Mouse (Mus musculus) heart, postnatal 10 days (tissue): ENCODE measurements around the gene Napa. TPM values are rescaled to one million over a fixed set of nuclear protein-coding genes. Genes with fewer than 3 reads are reported as not detected.
A peak's percentile ranks its signal among the peaks of the same experiment; 100 is the strongest.

Source experiments
- DNase-seq, 2 experiments: peaks; one replicate each; pipeline ENCODE4 v3.0.0; 2021
- intact Hi-C: fragments of 180-260 bp; cut with DNase I; formaldehyde crosslinking; loops from one replicate; pipeline ENCODE4 v1.15.1; 2025
- total RNA-seq, 2 experiments: library from RNA; stranded (reverse); gene quantifications; 2 replicates each; pipeline ENCODE4 v1.2.3; 2021

The Napa gene
- total RNA-seq, 2 experiments from 2014 or later: 93.2 to 100 TPM

- DNase-seq: no peak
- intact Hi-C loops: no loop called here
Observed at GRCm38 (mm10) chr7:16087587-16087986, 10.7 kb upstream of the Napa start.

- intact Hi-C loops: no loop called here
- no peak for DNase-seq
Observed at GRCm38 (mm10) chr7:16094592-16094991, 3.7 kb upstream of the Napa start.

GRCm38 (mm10) chr7:16099901-16100300, 1.6 kb downstream of the Napa start:
- intact Hi-C loops: loop anchor here (2.0 to 5.0 kb wide), 2 partner anchors 19 to 123 kb away; partner anchors contain the start of gene Kptn
- no peak for DNase-seq

GRCm38 (mm10) chr7:16101081-16101480, 2.8 kb downstream of the Napa start:
- intact Hi-C loops: no loop called here
- DNase-seq: no peak

- DNase-seq: no peak
- intact Hi-C loops: no loop called here
Observed at GRCm38 (mm10) chr7:16101726-16102475, 3.6 kb downstream of the Napa start.

GRCm38 (mm10) chr7:16102686-16103226, 4.5 kb downstream of the Napa start:
- intact Hi-C loops: no loop called here
- DNase-seq: no peak

- intact Hi-C loops: no loop called here
- peak; percentile 48 to 50 for DNase-seq
Observed at GRCm38 (mm10) chr7:16103760-16104159, 5.5 kb downstream of the Napa start.

GRCm38 (mm10) chr7:16104611-16105388, 6.5 kb downstream of the Napa start:
- intact Hi-C loops: no loop called here
- DNase-seq: no peak

GRCm38 (mm10) chr7:16108886-16109542, 10.8 kb downstream of the Napa start:
- no peak for DNase-seq
- intact Hi-C loops: no loop called here

GRCm38 (mm10) chr7:16110158-16110557, 11.9 kb downstream of the Napa start:
- no peak for DNase-seq
- intact Hi-C loops: no loop called here

- intact Hi-C loops: no loop called here
- DNase-seq: no peak
Observed at GRCm38 (mm10) chr7:16111284-16112090, 13.2 kb downstream of the Napa start.

- no peak for DNase-seq
- intact Hi-C loops: no loop called here
Observed at GRCm38 (mm10) chr7:16116418-16116817, 18.2 kb downstream of the Napa start.

GRCm38 (mm10) chr7:16117100-16117499, 18.8 kb downstream of the Napa start:
- intact Hi-C loops: no loop called here
- no peak for DNase-seq

- intact Hi-C loops: loop anchor here (2.0 kb wide), 1 partner anchor 21 kb away; the partner anchor contains the start of gene Napa
Observed at GRCm38 (mm10) chr7:16119569-16120261, 21.5 kb downstream of the Napa start, which contains the start of gene Kptn. Kptn (plus strand) TSS chr7:16119895.

GRCm38 (mm10) chr7:16120262-16120600, 22.0 kb downstream of the Napa start:
- DNase-seq: no peak
- intact Hi-C loops: no loop called here

More at GRCm38 (mm10) chr7:16119569-16120261, 21.5 kb downstream of the Napa start, which contains the start of gene Kptn:
- peak; percentile 94 to 98 for DNase-seq

GRCm38 (mm10) chr7:16125829-16126228, 27.6 kb downstream of the Napa start:
- DNase-seq: no peak
- intact Hi-C loops: no loop called here

- intact Hi-C loops: no loop called here
- peak; percentile 37 to 42 for DNase-seq
Observed at GRCm38 (mm10) chr7:16128344-16128743, 30.1 kb downstream of the Napa start.

GRCm38 (mm10) chr7:16128899-16129298, 30.6 kb downstream of the Napa start:
- intact Hi-C loops: no loop called here
- no peak for DNase-seq

- intact Hi-C loops: no loop called here
- peak; percentile 83 to 84 for DNase-seq
Observed at GRCm38 (mm10) chr7:16129421-16129845, 31.2 kb downstream of the Napa start, which contains the start of gene Slc8a2. Slc8a2 (plus strand) TSS chr7:16129826.
